In the genomic region with DNA sequence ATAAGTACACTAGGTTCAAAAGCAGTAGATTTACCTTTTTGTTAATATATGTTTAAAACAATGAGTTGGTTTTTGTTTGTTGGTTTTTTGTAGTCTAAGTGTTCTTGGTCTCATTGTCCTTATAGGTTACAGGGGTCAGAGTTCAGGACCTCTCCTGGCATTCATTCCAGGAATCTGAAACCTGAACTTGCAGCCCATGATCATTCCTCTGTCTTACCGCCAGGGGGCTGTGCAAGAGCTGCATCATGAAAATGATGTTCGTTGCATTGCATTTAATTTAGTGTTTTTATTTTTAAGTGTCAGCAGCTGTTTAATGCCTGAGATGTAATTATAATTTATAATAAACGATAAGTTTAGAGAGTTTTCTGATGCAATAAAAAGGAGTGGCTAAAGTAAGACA, we compare ENCODE assay signal across 11 mouse cellular contexts. TPM values are rescaled to one million over a fixed set of nuclear protein-coding genes. Genes with fewer than 3 reads are reported as not detected.
DNase-seq lines count a peak whose midpoint lies in the region; ATAC-seq and TF ChIP-seq lines count a peak whose summit lies in the region.
"Had no signal": no experiment of that assay in that cellular context is flagged by ENCODE, and none has a peak within 500 bp of the region (broad histone marks: within the 10 kb centered on the region; RNA-seq: fewer than 3 reads in every experiment).

No protein-coding gene starts in this region.

- no peaks in the 10 kb centered on the region for H3K4me1 ChIP-seq in liver, adult 2 months (ENCODE audit: control insufficient read depth, insufficient read depth, low read length)
- no peaks in the 10 kb centered on the region for H3K4me1 ChIP-seq in liver, embryonic 12.5 days

- peak; percentile 53; the same call in 1 of the 2 replicates for TF ChIP-seq CTCF in liver, adult 2 months (IDR thresholded peaks at IDR 0.05; ENCODE audit: low read depth, low read length)

- 43% methylated on average over 3 of the region's 3 CpGs for WGBS in liver, adult 2 months
- 26% methylated on average over 3 of the region's 3 CpGs for WGBS in liver, embryonic 12.5 days (ENCODE audit: insufficient replicate concordance)

- no peak overlapping the region for H3K4me3 ChIP-seq in liver, adult 2 months (ENCODE audit: insufficient read depth, low read depth, low read length)
- H3K4me3 ChIP-seq in liver, embryonic 12.5 days: no peak overlapping the region

- H3K36me3 ChIP-seq in liver, adult 2 months (ENCODE audit: control insufficient read depth, insufficient read depth, low read length): no peaks in the 10 kb centered on the region
- H3K36me3 ChIP-seq in liver, embryonic 12.5 days: no peaks in the 10 kb centered on the region

- no peak overlapping the region for H3K9ac ChIP-seq in liver, adult 2 months (ENCODE audit: low read depth, low read length)
- H3K9ac ChIP-seq in liver, embryonic 12.5 days: no peak overlapping the region

- H3K4me2 ChIP-seq in liver, embryonic 12.5 days: no peak overlapping the region

- H3K27ac ChIP-seq in liver, adult 2 months (replicated peaks; ENCODE audit: insufficient read depth, low read depth, low read length): no peak overlapping the region
- H3K27ac ChIP-seq in liver, embryonic 12.5 days: no peak overlapping the region
- H3K27ac ChIP-seq: macrophage had no signal

- H3K9me3 ChIP-seq in liver, embryonic 12.5 days (replicated peaks): no peaks in the 10 kb centered on the region

- no peaks in the 10 kb centered on the region for H3K79me2 ChIP-seq in liver, adult 2 months (ENCODE audit: control insufficient read depth, insufficient read depth, low read length)

- H3K27me3 ChIP-seq in liver, adult 2 months (ENCODE audit: control insufficient read depth, insufficient read depth, low read length): no peaks in the 10 kb centered on the region
- H3K27me3 ChIP-seq in liver, embryonic 12.5 days (replicated peaks): no peaks in the 10 kb centered on the region

- DNase-seq in adrenal gland, postnatal 25 days: peak; percentile 4
- no peak for DNase-seq in adrenal gland, postnatal 4 days (ENCODE audit: low spot score in 2 of 2)
- DNase-seq in liver, adult 2 months (ENCODE audit: extremely low read depth, low read depth, low spot score): peak; percentile 61
- peak; percentile 76 for DNase-seq in embryo, embryonic 10 days (ENCODE audit: low spot score)
- DNase-seq in mesoderm, embryonic 11.5 days (ENCODE audit: low read depth, low spot score): peak; percentile 45
- DNase-seq in testis, postnatal 14 days (ENCODE audit: low spot score): no peak
- no peak for DNase-seq in right cerebral cortex, postnatal 14 days

- TF ChIP-seq POLR2A in liver, adult 2 months (IDR thresholded peaks at IDR 0.05; ENCODE audit: extremely low read depth, insufficient read depth, low read length): no peak

- ATAC-seq in liver, embryonic 12.5 days: no peak

RNA-seq across cellular contexts. Expression of gene Syn2, which starts 40.1 kb away (rescaled TPM):
- total RNA-seq in adrenal gland, postnatal 25 days (2021): 12.5 and 18.9 TPM in 2 replicates
- total RNA-seq in adrenal gland, postnatal 4 days (2021): 10 to 100 TPM; 30.8 to 43.9 TPM
- 0.18 and 0.27 TPM in 2 replicates for total RNA-seq in liver, adult 2 months (2014; rRNA removed)
- 0.06 and 0.07 TPM in 2 replicates for polyA plus RNA-seq in liver, adult 2 months (2012; rRNA removed)
- 0.12 TPM in 1 of 2 replicates, not detected in the other for polyA plus RNA-seq in liver, embryonic 12.5 days (2016; fragmentation: Nextera tagmentation; extraction: Ambion mirVana)
- polyA plus RNA-seq: macrophage had no signal

RNA-seq across cellular contexts. Expression of gene Gm17482, which starts 52.3 kb away (rescaled TPM):
- total RNA-seq in adrenal gland, postnatal 25 days (2021): not detected in 2 replicates
- total RNA-seq in adrenal gland, postnatal 4 days (2021): not detected
- not detected in 2 replicates for total RNA-seq in liver, adult 2 months (2014; rRNA removed)
- not detected in 2 replicates for polyA plus RNA-seq in liver, adult 2 months (2012; rRNA removed)
- polyA plus RNA-seq in liver, embryonic 12.5 days (2016; fragmentation: Nextera tagmentation; extraction: Ambion mirVana): not detected in 2 replicates
- total RNA-seq: heart, adult 8-10 months had no signal
- polyA plus RNA-seq: macrophage; testis, adult 2 months had no signal

Comparison
In these comparisons a context has a peak if more than half of its experiments do, and no peak if none do; other contexts are left out.
1. DNase-seq: peak in adrenal gland, postnatal 25 days (single experiment), liver, adult 2 months (single experiment), embryo, embryonic 10 days (single experiment) and mesoderm, embryonic 11.5 days (single experiment); none in adrenal gland, postnatal 4 days (0 of 2), testis, postnatal 14 days (single experiment) and right cerebral cortex, postnatal 14 days (single experiment).
2. RNA of gene Syn2, which starts 40.1 kb away (total RNA-seq): 30.8 to 43.9 TPM in adrenal gland, postnatal 4 days and 12.5 to 18.9 TPM in adrenal gland, postnatal 25 days; 0.18 to 0.27 TPM in liver, adult 2 months; every median in the first group is over 10 times any median in the second.